Mouse (Mus musculus): Measurements from ENCODE around the gene Ilk. TPM values are rescaled to one million over a fixed set of nuclear protein-coding genes. Genes with fewer than 3 reads are reported as not detected.
A peak's percentile ranks its signal among the peaks of the same experiment; 100 is the strongest.

Ilk gene
- total and polyA plus RNA-seq, 3 experiments, result 81.4 to 127 (median 84.4) TPM

DNA sequence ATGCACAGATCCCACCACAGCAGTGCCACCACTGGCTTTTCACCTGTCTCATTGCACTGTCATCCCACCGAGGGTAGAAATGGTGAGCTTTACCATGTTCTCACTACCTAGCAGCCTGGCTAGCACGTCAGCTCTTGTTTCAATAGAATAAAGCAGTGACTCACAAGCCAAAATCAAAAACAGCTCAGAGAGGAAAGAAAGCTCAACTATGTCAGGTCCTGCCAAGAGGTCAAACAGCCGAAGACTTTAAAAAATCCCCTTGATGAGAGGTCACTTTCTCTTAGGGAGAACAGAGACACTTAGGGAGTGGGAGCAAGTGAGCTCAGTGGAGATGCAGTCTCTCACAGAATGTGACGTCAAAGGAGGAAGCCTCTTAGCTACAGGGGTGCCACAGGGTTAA lies 47.5 kb downstream of the Ilk start:
- no peaks in the 10 kb centered on the region; the same call in 1 of the 2 replicates for H3K36me3 ChIP-seq (ENCODE audit: control insufficient read depth, insufficient read depth, low read length)
- no peak overlapping the region for H3K4me3 ChIP-seq
- H3K79me2 ChIP-seq (replicated peaks; ENCODE audit: control insufficient read depth, insufficient read depth, low read length), result no peaks in the 10 kb centered on the region
- no peak for TF ChIP-seq POLR2A (IDR thresholded peaks at IDR 0.05; ENCODE audit: insufficient read depth, low read depth, low read length)
- no peak for TF ChIP-seq EP300 (IDR thresholded peaks at IDR 0.05; ENCODE audit: insufficient read depth, low read depth, low read length)
- no peak for TF ChIP-seq CTCF (IDR thresholded peaks at IDR 0.05)
- no peak for DNase-seq
- H3K9ac ChIP-seq (ENCODE audit: low read depth, low read length), result no peak overlapping the region
- 0 out of 2 replicates have a peak, but pooled peaks cover 2% of the 10 kb centered on the region for H3K27me3 ChIP-seq (ENCODE audit: control insufficient read depth, insufficient read depth, low read length)
- no peak overlapping the region; the same call in none of the 2 replicates for H3K27ac ChIP-seq
- intact Hi-C loops (cut with DNase I), result no loop called here
- peaks cover 10% of the 10 kb centered on the region for H3K4me1 ChIP-seq (ENCODE audit: control insufficient read depth, insufficient read depth, low read length)
- WGBS, result 28% methylated on average over 4 of the region's 4 CpGs

DNA sequence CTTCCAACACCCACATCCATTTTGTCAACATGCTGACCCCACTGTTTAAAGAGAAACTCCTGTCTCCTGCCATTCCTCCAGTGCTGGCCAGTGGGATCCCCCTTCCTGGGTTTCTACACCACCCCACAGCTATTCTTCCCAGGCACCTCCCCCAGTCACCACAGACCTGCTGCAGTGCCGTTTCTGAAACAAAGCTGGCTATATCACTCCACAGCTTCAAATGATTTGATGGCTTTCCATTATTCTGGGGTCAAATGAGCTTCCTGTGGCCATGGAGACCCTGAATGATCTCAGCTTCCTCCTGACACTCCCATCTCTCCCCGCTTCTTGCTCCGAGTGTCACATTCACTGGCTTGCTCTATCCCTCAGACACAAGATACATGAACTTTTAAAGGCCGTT lies 48.2 kb downstream of the Ilk start:
- DNase-seq, result no peak
- Histone ChIP-seq H3K9ac (ENCODE audit: low read depth, low read length) (0 out of 2 replicates have a peak overlapping the region, but pooled peaks have one; percentile 4), H3K4me3 (no peak overlapping the region), H3K79me2 (replicated peaks; ENCODE audit: control insufficient read depth, insufficient read depth, low read length) (no peaks in the 10 kb centered on the region), H3K36me3 (ENCODE audit: control insufficient read depth, insufficient read depth, low read length) (no peaks in the 10 kb centered on the region; the same call in 1 of the 2 replicates), H3K4me1 (ENCODE audit: control insufficient read depth, insufficient read depth, low read length) (peaks cover 5% of the 10 kb centered on the region), H3K27ac (peak overlapping the region; percentile 36), H3K27me3 (ENCODE audit: control insufficient read depth, insufficient read depth, low read length) (0 out of 2 replicates have a peak, but pooled peaks cover 2% of the 10 kb centered on the region)
- WGBS, result 20% methylated on average over 4 of the region's 4 CpGs
- intact Hi-C loops (cut with DNase I), result no loop called here
- TF ChIP-seq CTCF (IDR thresholded peaks at IDR 0.05) (no peak), EP300 (IDR thresholded peaks at IDR 0.05; ENCODE audit: insufficient read depth, low read depth, low read length) (no peak), POLR2A (IDR thresholded peaks at IDR 0.05; ENCODE audit: insufficient read depth, low read depth, low read length) (no peak)

DNA sequence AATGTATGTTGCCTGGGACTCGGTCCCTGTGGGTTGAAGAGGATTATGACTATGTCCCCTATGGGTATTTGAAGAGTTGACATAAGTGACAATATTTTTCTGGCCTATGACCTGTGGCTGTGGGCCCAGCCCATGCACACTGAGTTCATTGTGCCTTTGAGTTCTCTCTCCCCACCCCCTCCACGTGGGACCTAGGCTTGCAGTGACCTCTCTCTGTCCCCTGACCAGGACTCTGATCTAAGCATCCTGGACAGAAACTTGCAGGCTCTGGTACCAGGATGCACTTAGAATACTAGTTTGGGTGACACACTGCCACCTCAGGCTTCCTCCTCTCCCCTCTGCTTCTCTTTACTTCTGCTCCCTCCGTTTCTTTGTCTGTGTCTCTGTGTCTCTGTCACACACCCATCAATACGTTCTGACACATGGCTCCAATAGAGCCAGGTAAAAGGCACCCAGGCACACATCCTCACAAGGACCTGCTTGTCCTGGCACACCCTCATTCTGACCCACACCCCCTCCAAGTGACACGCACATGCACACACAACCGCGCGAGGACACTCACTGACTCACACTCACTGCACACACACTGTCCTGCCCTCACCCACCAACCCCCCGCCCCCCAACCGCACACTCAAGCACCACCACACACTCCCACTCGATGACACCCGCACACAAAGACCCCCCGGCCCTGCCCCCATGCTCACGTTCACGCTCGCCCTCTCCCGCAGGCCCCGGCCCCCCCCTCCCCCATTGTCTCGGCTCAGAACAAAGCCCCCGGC lies 50.3 kb downstream of the Ilk start:
- DNase-seq, result no peak
- WGBS, result 10% methylated on average over 19 of the region's 20 CpGs
- no peak for TF ChIP-seq POLR2A (IDR thresholded peaks at IDR 0.05; ENCODE audit: insufficient read depth, low read depth, low read length)
- TF ChIP-seq CTCF (IDR thresholded peaks at IDR 0.05), result no peak
- no peak for TF ChIP-seq EP300 (IDR thresholded peaks at IDR 0.05; ENCODE audit: insufficient read depth, low read depth, low read length)

DNA sequence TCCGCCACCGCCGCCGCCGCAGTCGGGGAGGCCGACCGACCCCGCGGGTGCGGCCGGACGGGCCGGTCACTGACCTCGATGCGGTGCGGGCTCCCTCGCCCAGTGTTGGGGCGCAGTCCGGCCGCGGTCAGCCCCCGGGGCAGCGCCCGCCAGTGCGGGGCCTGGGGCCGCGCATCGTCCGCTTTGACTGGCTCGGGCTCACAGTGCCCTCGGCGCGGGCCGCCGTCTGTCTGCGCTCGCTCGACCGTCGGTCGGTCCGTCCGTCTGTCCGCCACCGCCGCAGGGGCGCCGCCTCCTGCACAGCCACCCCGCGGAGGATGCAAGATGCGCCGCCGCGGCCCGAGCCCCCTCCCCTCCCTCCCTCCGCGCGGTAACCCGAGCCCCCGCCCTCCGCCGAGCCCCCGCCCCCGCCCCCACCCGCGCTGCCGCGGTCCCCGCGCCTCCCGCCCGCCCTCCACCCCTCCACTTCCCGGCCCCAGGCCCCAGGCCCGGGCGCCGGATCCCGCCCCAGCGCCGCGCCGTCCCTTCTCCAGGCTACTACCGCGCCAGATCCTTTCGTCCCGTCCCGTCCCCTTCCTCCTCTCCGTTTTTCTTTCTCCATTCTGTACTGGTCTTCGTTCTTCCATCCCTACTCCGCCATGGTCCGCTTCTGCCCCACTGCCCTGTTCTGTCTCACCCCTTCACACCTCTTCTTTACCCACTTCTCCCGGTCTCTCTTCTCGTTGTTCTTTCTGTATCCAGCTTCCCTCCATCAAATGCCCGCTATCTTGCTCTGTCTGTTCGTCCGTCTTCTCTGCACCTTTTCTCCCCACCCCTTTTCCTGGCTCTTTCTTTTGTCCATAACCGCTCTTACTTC lies 51.1 kb downstream of the Ilk start, which contains the start of gene Dchs1:
Gene Dchs1 (minus strand): TSS at position 370 of the 856 bp plus-strand sequence.
- TF ChIP-seq CTCF (IDR thresholded peaks at IDR 0.05) (no peak), POLR2A (IDR thresholded peaks at IDR 0.05; ENCODE audit: insufficient read depth, low read depth, low read length) (peak; percentile 46; the same call in 1 of the 2 replicates), EP300 (IDR thresholded peaks at IDR 0.05; ENCODE audit: insufficient read depth, low read depth, low read length) (no peak)
- H3K36me3 ChIP-seq (ENCODE audit: control insufficient read depth, insufficient read depth, low read length), result no peaks in the 10 kb centered on the region; the same call in 1 of the 2 replicates
- H3K4me3 ChIP-seq, result peak within 1 kb of the TSS; percentile 70
- H3K27ac ChIP-seq, result peak within 1 kb of the TSS; percentile 86
- DNase-seq, result peak; percentile 54 to 66
- intact Hi-C loops (cut with DNase I), result loop anchor here (2.0 kb wide), 2 partner anchors 21 to 43 kb away; partner anchors contain the start of gene Taf10
- H3K4me1 ChIP-seq (ENCODE audit: control insufficient read depth, insufficient read depth, low read length), result peaks cover 5% of the 10 kb centered on the region
- WGBS, result under 1% methylated on average over 67 of the region's 97 CpGs
- H3K79me2 ChIP-seq (replicated peaks; ENCODE audit: control insufficient read depth, insufficient read depth, low read length), result no peaks in the 10 kb centered on the region
- H3K27me3 ChIP-seq (ENCODE audit: control insufficient read depth, insufficient read depth, low read length), result 0 out of 2 replicates have a peak, but pooled peaks cover 2% of the 10 kb centered on the region
- H3K9ac ChIP-seq (ENCODE audit: low read depth, low read length), result peak within 1 kb of the TSS; percentile 90

More for the DNA sequence above, 50.3 kb downstream of the Ilk start:
- Histone ChIP-seq H3K9ac (ENCODE audit: low read depth, low read length) (peak overlapping the region; percentile 90), H3K27ac (peak overlapping the region; percentile 86), H3K79me2 (replicated peaks; ENCODE audit: control insufficient read depth, insufficient read depth, low read length) (no peaks in the 10 kb centered on the region), H3K4me3 (peak overlapping the region; percentile 70), H3K27me3 (ENCODE audit: control insufficient read depth, insufficient read depth, low read length) (0 out of 2 replicates have a peak, but pooled peaks cover 2% of the 10 kb centered on the region), H3K36me3 (ENCODE audit: control insufficient read depth, insufficient read depth, low read length) (no peaks in the 10 kb centered on the region; the same call in 1 of the 2 replicates), H3K4me1 (ENCODE audit: control insufficient read depth, insufficient read depth, low read length) (peaks cover 5% of the 10 kb centered on the region)
- intact Hi-C loops (cut with DNase I), result loop anchor here (2.0 kb wide), 2 partner anchors 22 to 42 kb away; partner anchors contain the start of gene Taf10

GRCm38 (mm10) chr7:105791147-105791546 lies 54.8 kb downstream of the Ilk start:
- DNase-seq, result no peak
- H3K4me3 ChIP-seq, result no peak overlapping the region
- intact Hi-C loops (cut with DNase I), result no loop called here
- no peaks in the 10 kb centered on the region for H3K79me2 ChIP-seq (replicated peaks; ENCODE audit: control insufficient read depth, insufficient read depth, low read length)
- H3K36me3 ChIP-seq (ENCODE audit: control insufficient read depth, insufficient read depth, low read length), result no peaks in the 10 kb centered on the region
- TF ChIP-seq POLR2A (IDR thresholded peaks at IDR 0.05; ENCODE audit: insufficient read depth, low read depth, low read length), result no peak
- no peak for TF ChIP-seq EP300 (IDR thresholded peaks at IDR 0.05; ENCODE audit: insufficient read depth, low read depth, low read length)
- no peak for TF ChIP-seq CTCF (IDR thresholded peaks at IDR 0.05)
- H3K9ac ChIP-seq (ENCODE audit: low read depth, low read length), result no peak overlapping the region
- 0 out of 2 replicates have a peak, but pooled peaks cover 2% of the 10 kb centered on the region for H3K27me3 ChIP-seq (ENCODE audit: control insufficient read depth, insufficient read depth, low read length)
- WGBS, result 74% methylated on average over 1 of the region's 1 CpGs
- peaks cover 5% of the 10 kb centered on the region for H3K4me1 ChIP-seq (ENCODE audit: control insufficient read depth, insufficient read depth, low read length)
- H3K27ac ChIP-seq, result no peak overlapping the region

Other genes starting within 250 kb of the Ilk start
- 100 to 1,000 TPM; 154 to 186 TPM for gene Smpd1, start 182.2 kb upstream of the Ilk start, total RNA-seq (2021)
- gene Smpd1, start 182.2 kb upstream of the Ilk start, polyA plus RNA-seq (2012; rRNA removed), result 190 and 211 TPM in 2 replicates
- gene Apbb1, start 154.9 kb upstream of the Ilk start, total RNA-seq (2021), result 100 to 1,000 TPM; 123 to 147 TPM
- gene Apbb1, start 154.9 kb upstream of the Ilk start, polyA plus RNA-seq (2012; rRNA removed), result 259 and 333 TPM in 2 replicates
- under 1 TPM in 1 of 2 experiments, not detected in 1; 0.16 TPM for gene Hpx, start 136.5 kb upstream of the Ilk start, total RNA-seq (2021)
- 0.33 and 1.9 TPM in 2 replicates for gene Hpx, start 136.5 kb upstream of the Ilk start, polyA plus RNA-seq (2012; rRNA removed)
- 10 to 100 TPM; 20.5 to 23.0 TPM for gene Trim3, start 103.0 kb upstream of the Ilk start, total RNA-seq (2021)
- 39.8 and 41.1 TPM in 2 replicates for gene Trim3, start 103.0 kb upstream of the Ilk start, polyA plus RNA-seq (2012; rRNA removed)
- 10 to 100 TPM; 70.8 to 78.5 TPM for gene Timm10b, start 96.5 kb upstream of the Ilk start, total RNA-seq (2021)
- 83.6 and 92.9 TPM in 2 replicates for gene Timm10b, start 96.5 kb upstream of the Ilk start, polyA plus RNA-seq (2012; rRNA removed)
- gene Arfip2, start 96.2 kb upstream of the Ilk start, total RNA-seq (2021), result 10 to 100 TPM; 13.6 TPM
- 30.4 and 40.1 TPM in 2 replicates for gene Arfip2, start 96.2 kb upstream of the Ilk start, polyA plus RNA-seq (2012; rRNA removed)
- 1 to 10 TPM in 1 of 2 experiments, under 1 TPM in 1; 0.78 to 2.0 TPM for gene Gm45799, start 96.0 kb upstream of the Ilk start, total RNA-seq (2021)
- gene Gm45799, start 96.0 kb upstream of the Ilk start, polyA plus RNA-seq (2012; rRNA removed), result 66.7 and 188 TPM in 2 replicates
- gene Dnhd1, start 85.8 kb upstream of the Ilk start, total RNA-seq (2021), result under 1 TPM; 0.14 to 0.29 TPM
- 1.1 and 1.3 TPM in 2 replicates for gene Dnhd1, start 85.8 kb upstream of the Ilk start, polyA plus RNA-seq (2012; rRNA removed)
- gene Rrp8, start 793 bp downstream of the Ilk start, total RNA-seq (2021), result 10 to 100 TPM in 1 of 2 experiments, 1 to 10 TPM in 1; 9.2 to 10.8 TPM
- gene Rrp8, start 793 bp downstream of the Ilk start, polyA plus RNA-seq (2012; rRNA removed), result 4.4 and 8.0 TPM in 2 replicates
- 100 to 1,000 TPM; 110 to 115 TPM for gene Taf10, start 7.8 kb downstream of the Ilk start, total RNA-seq (2021)
- 158 and 176 TPM in 2 replicates for gene Taf10, start 7.8 kb downstream of the Ilk start, polyA plus RNA-seq (2012; rRNA removed)
- 10 to 100 TPM; 42.1 to 50.3 TPM for gene Tpp1, start 15.6 kb downstream of the Ilk start, total RNA-seq (2021)
- 66.1 and 90.0 TPM in 2 replicates for gene Tpp1, start 15.6 kb downstream of the Ilk start, polyA plus RNA-seq (2012; rRNA removed)
- gene Dchs1, start 51.1 kb downstream of the Ilk start, total RNA-seq (2021), result 1 to 10 TPM; 7.2 to 8.5 TPM
- 8.0 and 11.0 TPM in 2 replicates for gene Dchs1, start 51.1 kb downstream of the Ilk start, polyA plus RNA-seq (2012; rRNA removed)
- 100 to 1,000 TPM in 1 of 2 experiments, 10 to 100 TPM in 1; 93.1 to 133 TPM for gene Mrpl17, start 74.5 kb downstream of the Ilk start, total RNA-seq (2021)
- 139 and 144 TPM in 2 replicates for gene Mrpl17, start 74.5 kb downstream of the Ilk start, polyA plus RNA-seq (2012; rRNA removed)
- 10 to 100 TPM; 17.1 to 20.0 TPM for gene Gm4070, start 217.4 kb downstream of the Ilk start, total RNA-seq (2021)
- gene Gm4070, start 217.4 kb downstream of the Ilk start, polyA plus RNA-seq (2012; rRNA removed), result 3.4 and 11.2 TPM in 2 replicates